17 mouse cellular contexts compared by ENCODE assay signal in genomic region chr12:110974726-110975125, GRCm38 (mm10). TPM values are rescaled to one million over a fixed set of nuclear protein-coding genes. Genes with fewer than 3 reads are reported as not detected.
DNase-seq lines count a peak whose midpoint lies in the region; ATAC-seq and TF ChIP-seq lines count a peak whose summit lies in the region.
"Had no signal": no experiment of that assay in that cellular context is flagged by ENCODE, and none has a peak within 500 bp of the region (broad histone marks: within the 10 kb centered on the region; RNA-seq: fewer than 3 reads in every experiment).

No protein-coding gene starts in this region.

- no peak for TF ChIP-seq POLR2A in bone marrow, adult 2 months (IDR thresholded peaks at IDR 0.05; ENCODE audit: borderline replicate concordance, control insufficient read depth, low read depth, low read length)

- H3K36me3 ChIP-seq in heart, embryonic 16.5 days (ENCODE audit: control insufficient read depth, insufficient read depth), result peaks cover 24% of the 10 kb centered on the region
- H3K36me3 ChIP-seq in erythroblast, embryonic 14.5 days (ENCODE audit: control insufficient read depth), result peaks cover 87% of the 10 kb centered on the region
- H3K36me3 ChIP-seq in liver, embryonic 16.5 days (ENCODE audit: control insufficient read depth, insufficient read depth), result peaks cover 50% of the 10 kb centered on the region

- H3K9me3 ChIP-seq in heart, embryonic 16.5 days (replicated peaks; ENCODE audit: control insufficient read depth, low read length), result no peaks in the 10 kb centered on the region
- H3K9me3 ChIP-seq in erythroblast, embryonic 14.5 days (ENCODE audit: control insufficient read depth, low read length), result peaks cover 13% of the 10 kb centered on the region
- no peaks in the 10 kb centered on the region for H3K9me3 ChIP-seq in liver, embryonic 16.5 days (replicated peaks; ENCODE audit: control insufficient read depth, low read length)
- H3K9me3 ChIP-seq: neural tube, embryonic 13.5 days had no signal

- no peaks in the 10 kb centered on the region for H3K27me3 ChIP-seq in heart, embryonic 16.5 days (ENCODE audit: control insufficient read depth, insufficient read depth, low read length)
- peaks cover 5% of the 10 kb centered on the region; the same call in 1 of the 2 replicates for H3K27me3 ChIP-seq in erythroblast, embryonic 14.5 days (ENCODE audit: control insufficient read depth)
- no peaks in the 10 kb centered on the region for H3K27me3 ChIP-seq in liver, embryonic 16.5 days (ENCODE audit: control insufficient read depth, insufficient read depth, low read depth, low read length)
- H3K27me3 ChIP-seq: forebrain, embryonic 13.5 days; neural tube, embryonic 13.5 days had no signal

- no peak overlapping the region for H3K9ac ChIP-seq in heart, embryonic 16.5 days (ENCODE audit: low read length)
- peak overlapping the region; percentile 45 for H3K9ac ChIP-seq in liver, embryonic 16.5 days (ENCODE audit: low read depth, low read length)
- H3K9ac ChIP-seq: forebrain, embryonic 13.5 days; hindbrain, embryonic 14.5 days; neural tube, embryonic 13.5 days had no signal

- no peak overlapping the region for H3K4me2 ChIP-seq in heart, embryonic 16.5 days (ENCODE audit: low read depth, low read length)
- H3K4me2 ChIP-seq in liver, embryonic 16.5 days (ENCODE audit: low read depth, low read length), result peak overlapping the region; percentile 84
- H3K4me2 ChIP-seq: forebrain, embryonic 13.5 days; hindbrain, embryonic 14.5 days; neural tube, embryonic 13.5 days had no signal

- DNase-seq in heart, postnatal 36 days, result no peak
- no peak for DNase-seq in ovary, postnatal 14 days (ENCODE audit: low spot score)
- no peak for DNase-seq in thymus, postnatal 0 days (ENCODE audit: low spot score)
- DNase-seq: lung, adult 18-20 months; thymus, postnatal 25 days had no signal

- H3K27ac ChIP-seq in heart, embryonic 16.5 days (ENCODE audit: low read length), result peak overlapping the region; percentile 40
- H3K27ac ChIP-seq in bone marrow, adult 2 months (ENCODE audit: control insufficient read depth, insufficient read depth, low read depth, low read length, poor library complexity), result peak overlapping the region; percentile 89
- peak overlapping the region; percentile 100 for H3K27ac ChIP-seq in liver, embryonic 16.5 days (ENCODE audit: low read length)
- H3K27ac ChIP-seq: forebrain, embryonic 13.5 days; hindbrain, embryonic 14.5 days; kidney, postnatal 0 days; macrophage; neural tube, embryonic 13.5 days had no signal

- no peak overlapping the region for H3K4me3 ChIP-seq in heart, embryonic 16.5 days (ENCODE audit: low read length)
- no peak overlapping the region for H3K4me3 ChIP-seq in bone marrow, adult 2 months (replicated peaks; ENCODE audit: control insufficient read depth, low read depth, low read length)
- peak overlapping the region; percentile 81 for H3K4me3 ChIP-seq in erythroblast, embryonic 14.5 days (replicated peaks)
- peak overlapping the region; percentile 90 for H3K4me3 ChIP-seq in liver, embryonic 16.5 days (ENCODE audit: low read depth, low read length)
- H3K4me3 ChIP-seq: forebrain, embryonic 13.5 days; neural tube, embryonic 13.5 days had no signal

- WGBS in heart, embryonic 16.5 days, result 83% methylated on average over 6 of the region's 6 CpGs
- WGBS in bone marrow, adult 2 months, result 20% methylated on average over 6 of the region's 6 CpGs
- 24% methylated on average over 6 of the region's 6 CpGs for WGBS in liver, embryonic 16.5 days (ENCODE audit: insufficient replicate concordance)

- intact Hi-C loops in heart, postnatal 36 days (cut with DNase I), result loop anchor here (5.0 kb wide), 1 partner anchor 87 kb away; the partner anchor contains the start of genes Cinp and Tecpr2

- no peak for ATAC-seq in heart, embryonic 16.5 days (replicated peaks; ENCODE audit: extremely low read depth, insufficient read depth, low FRiP score)
- ATAC-seq in liver, embryonic 16.5 days (ENCODE audit: low read depth), result no peak
- ATAC-seq in monocyte, adult 5-6 weeks (replicated peaks; ENCODE audit: insufficient number of reproducible peaks, low FRiP score, low TSS enrichment, poor library complexity, severe bottlenecking), result no peak
- ATAC-seq: activated CD4-positive, CD25-positive, alpha-beta regulatory T cell, adult 4 months; forebrain, embryonic 13.5 days; intestine, postnatal 0 days had no signal

- peaks cover 13% of the 10 kb centered on the region for H3K4me1 ChIP-seq in heart, embryonic 16.5 days (ENCODE audit: control insufficient read depth, insufficient read depth, low read length)
- peaks cover 16% of the 10 kb centered on the region for H3K4me1 ChIP-seq in bone marrow, adult 2 months (ENCODE audit: control insufficient read depth, insufficient read depth, low read length)
- H3K4me1 ChIP-seq in erythroblast, embryonic 14.5 days (ENCODE audit: control insufficient read depth), result peaks cover 91% of the 10 kb centered on the region
- H3K4me1 ChIP-seq in liver, embryonic 16.5 days (ENCODE audit: control insufficient read depth, low read depth, low read length), result peaks cover 76% of the 10 kb centered on the region

- no peak for TF ChIP-seq CTCF in bone marrow, adult 2 months (IDR thresholded peaks at IDR 0.05; ENCODE audit: control insufficient read depth, insufficient read depth, low read length)

RNA-seq across cellular contexts. Expression of gene Ankrd9, which starts 4.1 kb away (rescaled TPM):
- polyA plus RNA-seq in heart, embryonic 16.5 days (2015; fragmentation: Nextera tagmentation; extraction: Ambion mirVana), result 19.3 and 22.0 TPM in 2 replicates
- 10 to 100 TPM; 67.9 to 85.3 TPM for total RNA-seq in heart, postnatal 36 days (2021)
- 19.7 and 28.6 TPM in 2 replicates for polyA plus RNA-seq in bone marrow, adult 2 months (2011; ENCODE audit: insufficient read depth, insufficient read length, low replicate concordance, missing spikeins)
- polyA plus RNA-seq in erythroblast, embryonic 14.5 days (2012), result 11.8 and 12.2 TPM in 2 replicates
- polyA plus RNA-seq in liver, embryonic 16.5 days (2015; fragmentation: Nextera tagmentation; extraction: Ambion mirVana), result 54.7 and 55.9 TPM in 2 replicates
- polyA plus RNA-seq in thymus, postnatal 0 days (2015; fragmentation: Nextera tagmentation; extraction: Ambion mirVana), result 9.6 and 11.0 TPM in 2 replicates
- total RNA-seq in monocyte, adult 5-6 weeks (2017), result 3.8 to 5.8 TPM (median 5.5 TPM) in 3 replicates

Comparison
In these comparisons a context has a peak if more than half of its experiments do, and no peak if none do; other contexts are left out.
1. H3K27ac ChIP-seq: peak in every context shown above with its lines; median percentile 100 in liver, embryonic 16.5 days; 89 in bone marrow, adult 2 months; 40 in heart, embryonic 16.5 days.
2. H3K4me3 ChIP-seq: peak in erythroblast, embryonic 14.5 days (single experiment) and liver, embryonic 16.5 days (single experiment); none in heart, embryonic 16.5 days (single experiment) and bone marrow, adult 2 months (single experiment).